Mouse (Mus musculus): ENCODE data around the gene Wasf2.

Wasf2 gene

DNA sequence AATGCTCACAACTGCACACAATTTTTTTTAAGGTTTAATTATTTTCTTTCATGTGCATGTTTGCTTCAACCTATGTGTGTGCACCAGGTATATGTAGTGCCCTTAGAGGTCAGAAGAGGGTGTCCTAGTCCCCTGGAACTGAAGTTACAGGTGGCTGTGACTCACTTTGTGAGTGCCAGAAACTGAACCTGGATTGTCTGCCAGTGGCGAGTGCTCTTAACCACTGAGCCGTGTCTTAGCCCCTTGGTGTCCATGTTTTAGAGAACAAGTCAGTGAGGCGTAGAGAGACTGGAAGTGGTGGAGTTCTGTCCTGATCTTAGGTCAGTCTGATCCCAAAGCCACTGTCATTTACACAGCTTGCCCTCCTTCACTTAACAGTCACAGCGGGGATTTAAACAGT, 2.4 kb upstream of the Wasf2 start:
- no peak for DNase-seq

DNA sequence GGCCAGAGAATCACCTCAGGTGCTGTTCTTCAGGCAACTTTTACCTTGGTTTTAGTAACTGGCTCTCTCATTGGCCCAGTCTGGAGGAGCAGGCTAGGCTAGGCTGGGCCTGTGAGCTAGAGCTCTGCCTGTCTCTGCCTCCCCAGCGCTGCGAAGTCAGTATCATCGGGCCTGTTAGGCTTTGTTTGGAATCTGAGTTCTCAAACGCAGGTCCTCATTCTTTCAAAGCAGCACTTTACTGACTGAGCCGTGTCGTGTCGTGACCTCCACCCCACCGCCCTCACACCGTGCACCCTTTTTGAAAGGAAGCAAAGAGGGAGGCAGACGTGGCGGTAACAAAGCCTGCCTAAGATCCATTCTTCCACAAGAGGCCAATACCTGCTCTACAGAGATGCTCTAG, 914 bp upstream of the Wasf2 start:
- DNase-seq: no peak

DNA sequence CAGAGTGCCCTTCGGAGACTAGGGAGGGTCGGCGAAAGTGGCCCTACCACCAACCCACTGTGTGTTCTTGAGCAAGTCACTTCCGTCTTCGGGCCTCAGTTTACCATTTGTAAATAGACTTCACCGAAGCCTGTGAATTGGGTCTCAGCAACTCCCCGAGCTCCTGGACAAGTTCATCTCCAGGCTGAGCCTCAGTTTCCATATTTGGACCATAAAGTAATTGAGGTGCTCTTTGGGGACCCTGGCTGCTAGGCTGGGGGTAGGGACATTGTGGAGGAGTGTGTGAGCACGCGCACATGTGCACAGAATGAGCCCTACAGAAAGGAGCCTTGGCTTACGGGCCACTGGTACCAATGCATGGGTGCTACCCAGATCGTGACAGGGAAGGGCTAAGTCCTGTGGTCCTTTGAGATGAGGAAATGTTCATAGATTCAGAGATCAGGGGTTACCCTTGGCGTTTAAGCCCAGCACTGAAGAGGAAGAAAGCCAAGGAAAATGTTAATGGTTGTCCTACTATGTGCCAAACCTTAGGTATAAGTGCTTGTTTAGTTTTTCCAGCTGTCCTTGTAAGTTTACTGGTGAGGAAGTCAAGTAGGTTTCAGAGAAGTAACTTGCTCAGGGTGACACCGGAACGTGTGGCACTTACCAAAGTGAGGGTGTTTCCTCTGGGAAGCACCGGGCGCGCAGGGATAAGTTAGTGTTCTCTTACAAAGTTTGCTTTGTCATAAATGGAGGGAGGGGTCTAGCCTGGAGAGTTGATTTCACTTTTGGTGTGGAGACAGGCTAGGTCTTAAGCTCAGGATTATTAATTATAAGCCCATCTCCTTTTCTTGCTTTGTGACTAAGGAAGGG, 811 bp downstream of the Wasf2 start:
- no peak for DNase-seq

DNA sequence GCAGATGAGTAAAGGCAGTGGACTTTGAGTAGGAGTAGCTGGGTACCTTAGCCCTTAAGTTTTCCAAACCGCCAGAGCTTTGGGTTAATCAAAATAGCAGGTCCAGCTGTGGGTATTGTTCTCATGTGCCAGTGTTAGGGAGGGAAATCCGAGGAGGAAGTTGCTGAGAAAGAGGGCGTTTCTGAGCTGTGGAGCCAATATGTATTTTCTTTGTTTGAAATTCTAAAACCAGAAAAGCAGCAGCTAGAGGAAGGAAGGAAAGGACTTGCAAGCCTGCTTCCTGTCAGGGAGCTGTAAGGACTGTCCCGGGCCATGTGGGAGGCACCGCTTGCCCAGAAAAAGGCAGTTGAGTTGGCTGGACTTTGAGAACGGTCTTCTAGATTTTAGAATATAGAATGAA, 1.7 kb downstream of the Wasf2 start:
- no peak for DNase-seq

DNA sequence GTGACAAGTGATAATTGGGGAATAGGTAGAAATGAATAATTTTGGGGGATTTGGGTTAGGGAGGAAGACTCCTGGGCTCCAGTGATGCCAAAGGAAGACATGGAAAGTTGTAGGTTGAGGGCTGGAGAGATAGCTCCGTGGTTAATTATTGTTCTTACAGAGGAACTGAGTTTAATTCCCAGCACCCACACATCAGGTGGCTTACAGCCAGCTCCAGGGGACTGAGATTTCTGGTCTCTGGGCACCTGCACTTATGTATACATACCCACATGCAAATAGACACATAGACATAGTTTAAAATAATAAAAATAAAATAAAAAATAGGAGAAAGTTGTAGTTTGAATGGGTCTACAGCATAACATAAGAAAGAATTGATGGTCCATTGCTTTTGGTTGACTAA, 6.6 kb downstream of the Wasf2 start:
- no peak for DNase-seq

DNA sequence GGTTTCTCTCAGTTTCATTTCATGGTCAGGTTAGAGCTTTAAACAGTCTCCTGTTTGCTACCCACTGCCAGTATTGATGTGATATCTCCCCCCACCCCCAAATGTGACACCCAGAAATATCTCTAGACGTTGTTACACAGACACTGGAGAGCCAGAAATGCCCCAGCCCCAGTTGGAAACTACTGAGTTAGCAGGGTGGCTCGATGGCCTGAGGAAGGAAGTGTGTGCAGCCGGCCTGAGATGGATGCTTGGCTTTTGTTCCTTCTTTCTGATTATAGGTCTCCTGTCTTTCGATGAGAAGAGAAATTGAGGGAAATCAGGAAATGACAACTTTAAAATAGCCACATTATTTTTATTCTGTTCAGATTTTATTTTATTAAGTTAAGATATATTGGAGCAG, 8.7 kb downstream of the Wasf2 start:
- DNase-seq: no peak

DNA sequence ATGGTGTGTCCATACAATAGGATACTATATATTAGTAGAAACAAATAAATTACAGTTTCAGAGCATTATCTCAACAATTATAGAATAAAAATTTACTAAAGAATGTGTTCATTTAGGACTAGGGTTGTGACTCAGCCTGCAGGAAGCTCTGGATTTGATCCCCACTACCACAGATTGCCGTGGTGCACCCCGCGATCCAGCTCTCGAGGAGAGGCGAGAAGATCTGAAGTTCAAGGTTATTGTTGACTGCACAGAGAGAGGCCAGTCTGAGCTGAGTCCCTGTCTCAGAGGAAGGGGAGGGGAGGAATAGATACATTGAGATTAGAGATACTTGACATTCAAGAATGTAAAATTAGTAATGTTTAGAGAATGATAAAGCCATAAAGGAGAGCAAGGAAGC, 24.7 kb downstream of the Wasf2 start:
- DNase-seq: no peak

DNA sequence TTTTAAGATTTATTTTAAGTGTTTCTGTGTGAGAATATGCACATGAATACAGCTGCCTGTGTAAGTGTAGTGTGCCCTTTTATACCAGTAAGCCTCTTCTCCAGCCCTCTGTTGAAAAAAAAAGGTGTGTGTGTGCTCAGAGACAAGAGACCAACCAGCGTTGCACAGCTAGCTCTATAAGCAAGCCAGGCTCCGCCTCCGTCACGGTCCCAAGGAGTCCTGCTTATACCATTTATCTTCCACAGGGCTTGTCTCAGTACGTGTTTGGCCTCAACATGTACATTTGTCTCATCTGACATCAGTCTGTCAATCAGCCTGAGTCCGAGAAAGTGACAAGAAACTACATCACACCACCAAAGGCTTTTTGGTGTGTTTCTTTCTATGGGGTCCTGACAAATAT, 25.4 kb downstream of the Wasf2 start:
- DNase-seq: no peak

DNA sequence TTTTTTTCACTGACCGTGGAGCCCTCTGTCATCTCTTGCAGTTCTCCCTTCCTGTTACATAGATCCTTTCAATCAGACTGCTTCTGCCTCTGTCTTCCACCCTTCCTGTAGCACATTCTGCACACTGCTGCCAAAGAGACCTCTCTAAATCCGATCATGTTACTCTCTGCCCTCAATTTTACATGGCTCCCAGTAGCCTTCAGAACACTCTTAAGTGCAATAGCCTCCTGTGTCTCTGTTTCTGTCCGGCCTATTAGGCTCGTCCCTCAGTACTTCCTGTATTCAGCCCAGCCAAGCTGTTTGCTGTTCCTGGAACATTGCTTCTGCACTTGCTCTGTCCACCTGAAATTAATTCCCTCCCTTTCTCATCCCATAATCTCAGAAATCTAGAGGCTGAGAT, 26.1 kb downstream of the Wasf2 start:
- peak in 1 of 2 experiments; percentile 24 for DNase-seq

DNA sequence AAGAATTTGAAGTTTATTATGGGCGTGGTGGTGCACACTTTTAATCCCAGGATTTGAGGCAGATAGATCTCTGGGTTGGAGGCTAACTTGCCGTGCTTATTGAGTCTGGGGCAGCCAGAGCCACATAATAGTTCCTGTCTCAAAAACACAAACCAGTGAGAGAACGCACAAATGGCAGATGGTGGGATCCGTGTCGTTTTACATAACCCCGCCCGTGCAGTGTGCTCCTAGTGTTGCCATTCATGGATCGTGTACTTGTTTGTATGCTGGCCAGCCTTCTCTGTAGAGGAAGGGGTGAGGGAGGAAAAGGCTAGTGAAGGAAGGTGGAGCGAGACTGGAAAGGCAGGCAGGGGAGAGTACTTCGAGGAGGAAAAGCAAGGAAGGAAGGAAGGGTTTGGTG, 26.5 kb downstream of the Wasf2 start:
- peak; percentile 62 to 63 for DNase-seq

DNA sequence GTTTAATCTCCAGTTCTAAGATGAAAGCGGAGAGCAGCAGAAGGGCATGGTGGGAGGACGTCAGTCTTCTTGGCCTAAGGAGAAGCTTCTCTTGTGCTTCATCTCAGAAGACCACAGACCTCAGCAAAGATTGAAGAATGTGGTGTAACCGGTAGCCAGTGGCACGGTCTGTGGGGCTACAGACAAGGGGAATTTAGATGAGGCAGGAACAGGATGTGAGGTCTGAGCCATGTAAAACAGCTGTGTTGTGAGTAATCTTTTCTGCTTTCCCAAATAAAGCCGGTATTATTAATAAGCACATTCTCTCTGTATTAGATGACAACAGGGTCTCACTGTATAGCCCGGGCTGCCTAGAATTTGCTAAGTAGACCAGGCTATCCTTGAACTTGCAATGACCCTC, 28.8 kb downstream of the Wasf2 start:
- no peak for DNase-seq

DNA sequence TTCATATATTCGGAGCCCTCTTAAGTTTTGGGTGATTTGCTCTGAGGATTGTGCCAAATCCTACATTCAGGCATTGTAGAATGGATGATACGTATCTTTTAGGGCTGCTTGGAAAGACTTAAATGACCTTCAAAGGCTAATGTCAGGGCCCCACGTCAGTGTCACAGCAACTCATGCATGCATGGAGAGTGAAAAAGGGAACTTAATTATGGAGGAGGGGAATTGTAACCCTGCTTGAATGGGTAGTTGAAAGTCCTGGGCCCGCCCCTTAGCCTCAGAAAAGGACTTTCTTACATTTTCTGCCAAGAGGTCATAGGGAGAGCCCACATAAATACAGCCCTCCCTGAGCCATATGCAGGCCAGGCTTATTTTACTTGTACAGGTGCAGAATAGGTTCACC, 29.3 kb downstream of the Wasf2 start:
- DNase-seq: no peak

DNA sequence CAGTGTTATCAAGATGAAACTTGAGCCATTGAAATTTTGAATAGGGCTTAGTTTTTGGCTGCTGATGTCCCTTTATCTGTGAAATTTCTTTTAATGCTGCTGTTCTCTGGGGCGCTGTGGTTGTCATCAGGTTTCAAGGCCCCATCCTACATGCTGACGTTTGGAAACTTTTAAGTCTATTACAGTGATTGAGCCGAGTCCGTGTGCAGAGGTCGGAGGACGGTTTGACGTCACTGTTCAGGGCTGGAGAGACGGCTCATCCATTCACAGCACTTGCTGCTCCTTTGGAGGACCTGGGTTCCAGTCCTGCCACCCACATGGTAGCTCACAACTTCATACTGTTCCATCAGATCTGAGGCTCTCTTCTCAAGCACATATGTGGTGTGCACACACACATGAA, 29.9 kb downstream of the Wasf2 start:
- DNase-seq: no peak

DNA sequence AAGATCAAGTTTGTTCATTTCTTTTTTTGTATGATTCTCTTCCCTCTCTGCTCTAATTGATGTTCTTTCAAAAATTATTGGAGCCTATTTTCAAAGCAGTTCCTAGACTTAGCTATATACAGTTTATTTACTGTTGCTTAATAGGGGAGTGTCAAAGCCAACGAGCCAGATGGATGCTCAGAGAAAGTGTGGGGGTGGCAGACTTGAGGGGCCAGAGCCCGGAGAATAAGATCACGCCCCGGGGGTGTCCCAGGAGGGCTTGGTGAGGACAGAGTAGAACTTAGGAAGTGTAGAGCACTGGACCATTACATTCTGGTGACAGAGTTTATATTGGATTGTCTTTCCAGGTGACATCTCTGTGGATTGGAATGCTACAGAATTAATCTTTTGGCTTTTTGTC, 30.5 kb downstream of the Wasf2 start:
- DNase-seq: no peak

DNA sequence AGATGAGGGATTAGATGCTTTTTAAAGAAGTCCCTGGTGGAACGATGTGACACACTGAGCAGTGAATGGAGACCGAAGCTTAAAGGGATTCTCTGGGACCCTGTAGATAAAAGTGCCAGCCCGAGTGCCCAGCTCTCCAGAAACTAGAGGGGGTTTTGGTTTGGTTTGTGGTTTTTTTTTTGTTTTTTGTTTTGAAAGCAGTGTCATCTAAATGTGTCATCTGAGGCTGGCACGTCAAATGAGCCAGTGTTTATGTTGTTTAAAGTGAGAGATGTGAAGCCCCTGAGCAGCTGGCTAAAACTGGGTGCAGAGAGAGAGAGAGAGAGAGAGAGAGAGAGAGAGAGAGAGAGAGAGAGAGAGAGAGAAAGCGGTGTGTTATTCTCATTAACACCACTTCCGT, 31.9 kb downstream of the Wasf2 start:
- no peak for DNase-seq

DNA sequence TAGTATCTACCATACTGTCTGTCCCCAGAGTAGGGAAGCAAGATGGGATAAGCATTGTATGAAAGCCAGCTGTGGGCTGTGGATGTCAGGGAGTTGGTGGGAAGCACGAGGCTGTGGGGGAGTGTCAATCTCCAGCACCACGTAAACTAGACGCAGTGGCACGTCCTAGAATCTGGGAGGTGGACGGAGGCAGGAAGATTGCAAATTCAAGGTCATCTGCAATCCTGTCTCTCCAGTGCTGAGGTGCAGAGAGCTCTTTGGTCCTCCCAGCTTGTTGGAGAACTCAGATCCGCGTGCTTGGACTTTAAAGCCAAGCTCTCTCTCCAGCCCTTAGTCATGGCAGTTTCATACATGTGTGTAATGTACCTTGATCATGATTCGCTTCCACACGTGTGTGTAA, 36.5 kb downstream of the Wasf2 start:
- no peak for DNase-seq

DNA sequence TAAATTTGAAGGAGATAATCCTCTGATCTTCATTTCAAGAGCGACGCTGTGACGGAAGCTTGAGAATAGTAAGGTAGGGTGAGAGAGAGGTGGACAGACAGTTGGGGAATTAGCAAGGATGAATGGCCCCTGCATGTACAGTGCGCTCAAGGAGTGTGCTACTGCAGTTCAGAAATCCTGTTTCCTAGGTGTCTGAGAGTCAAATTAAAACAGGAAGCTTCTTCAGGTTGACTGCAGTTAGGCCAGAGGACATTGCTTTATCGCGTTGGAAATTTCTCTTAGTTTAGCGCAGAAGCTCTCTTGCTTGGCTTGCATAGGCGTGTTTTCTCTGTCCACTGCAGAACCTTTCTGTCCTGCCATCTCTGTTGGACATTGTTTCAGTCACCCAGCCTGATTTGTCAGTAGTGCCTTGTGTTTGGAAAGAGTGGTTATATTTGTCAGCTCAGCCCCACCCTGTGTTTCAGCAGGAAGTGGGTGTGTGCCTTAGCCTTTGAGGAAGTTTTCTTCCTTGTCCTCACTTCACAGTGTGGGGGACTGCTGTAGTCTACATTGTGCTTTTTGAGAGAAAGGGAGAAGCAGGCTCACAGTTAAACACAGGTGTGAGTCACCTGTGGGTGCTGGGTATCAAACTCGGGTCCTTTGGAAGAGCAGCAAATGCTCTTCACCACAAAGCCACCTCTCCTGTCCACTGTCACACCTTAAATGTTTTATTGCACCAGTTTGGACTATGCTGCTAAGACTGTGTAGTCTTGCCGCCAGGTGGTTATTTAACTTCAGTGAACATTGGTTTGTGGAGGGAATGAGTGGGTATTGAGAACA, 39.1 kb downstream of the Wasf2 start:
- DNase-seq: no peak

DNA sequence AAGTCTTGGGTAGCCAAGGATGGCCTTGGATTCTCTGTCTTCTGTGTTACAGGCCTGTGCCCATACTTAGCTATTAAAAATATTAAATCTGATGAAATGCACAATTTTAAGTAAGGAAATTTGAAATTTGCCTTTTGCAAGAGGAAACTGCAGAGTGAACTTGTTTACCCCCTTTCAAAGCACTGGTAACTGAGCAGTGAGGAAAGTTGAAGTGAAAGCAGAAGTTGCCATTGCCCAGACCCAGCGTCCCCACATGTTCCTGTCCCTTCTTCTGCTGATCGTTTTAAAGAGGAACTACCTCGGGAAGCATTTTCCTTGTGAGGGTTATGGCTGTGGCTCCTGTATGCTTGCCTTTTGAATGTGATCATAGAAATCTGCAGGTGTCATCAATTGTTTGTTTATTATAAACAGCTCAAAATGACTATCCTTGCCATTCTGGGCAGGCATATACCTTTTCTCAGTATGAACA, 39.8 kb downstream of the Wasf2 start:
- DNase-seq: no peak

DNA sequence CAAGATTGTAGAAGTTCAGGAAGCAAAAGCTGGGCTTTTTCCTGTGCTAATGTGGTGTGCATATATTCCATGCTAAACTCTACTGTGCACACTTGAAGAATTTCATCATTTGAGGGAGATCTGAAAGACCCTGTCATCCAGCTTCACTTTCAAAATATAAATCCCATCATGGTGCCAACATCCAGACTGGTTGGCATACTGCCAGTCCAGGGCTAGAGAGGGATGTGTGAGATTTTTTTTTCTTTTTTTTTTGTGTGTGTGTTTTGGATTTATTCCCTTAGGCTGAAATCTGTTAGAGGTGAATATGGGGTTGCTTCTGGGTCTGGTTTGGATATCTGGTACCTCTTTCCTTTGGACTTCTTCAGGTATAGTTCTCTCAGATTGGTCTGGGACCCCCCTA, 40.3 kb downstream of the Wasf2 start:
- peak; percentile 33 to 44 for DNase-seq

DNA sequence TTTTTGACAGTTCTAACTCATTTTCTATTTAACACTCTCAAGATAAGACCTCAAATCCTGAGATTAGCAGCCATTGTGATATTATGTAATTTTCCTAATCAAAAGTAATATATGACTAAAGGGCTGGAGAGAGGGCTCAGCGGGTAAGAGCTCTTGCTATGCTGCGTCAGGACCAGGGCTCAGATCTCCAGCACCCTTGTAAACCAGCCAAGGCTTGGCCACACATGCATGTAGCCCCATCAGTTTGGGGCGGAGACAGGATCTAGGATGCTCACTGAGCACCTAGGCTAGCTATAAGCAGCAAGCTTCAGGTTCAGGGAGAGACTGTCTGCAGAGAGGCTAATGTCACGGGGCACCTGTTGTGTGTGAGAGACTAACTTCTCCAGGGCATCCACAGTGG, 42.1 kb downstream of the Wasf2 start:
- DNase-seq: no peak

DNA sequence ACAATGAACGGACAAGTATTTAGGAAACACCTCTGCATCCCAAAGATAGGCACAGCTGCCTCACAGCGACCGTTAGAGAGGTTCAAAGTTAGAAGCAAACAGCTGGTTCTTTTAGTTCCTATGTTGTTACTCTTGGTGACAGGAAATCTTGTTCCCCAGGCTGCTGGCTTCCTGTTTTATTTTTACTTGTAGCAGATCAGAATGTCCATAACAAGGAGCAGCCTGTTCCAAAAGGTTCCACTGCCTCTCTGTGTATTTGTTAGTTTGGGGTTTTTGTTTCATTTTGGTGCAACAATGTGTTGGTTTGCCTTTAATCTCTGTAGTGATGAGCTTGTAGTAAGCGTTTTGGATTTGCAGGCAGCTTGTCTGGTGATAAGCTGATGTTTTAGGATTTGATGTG, 44.1 kb downstream of the Wasf2 start:
- no peak for DNase-seq

DNA sequence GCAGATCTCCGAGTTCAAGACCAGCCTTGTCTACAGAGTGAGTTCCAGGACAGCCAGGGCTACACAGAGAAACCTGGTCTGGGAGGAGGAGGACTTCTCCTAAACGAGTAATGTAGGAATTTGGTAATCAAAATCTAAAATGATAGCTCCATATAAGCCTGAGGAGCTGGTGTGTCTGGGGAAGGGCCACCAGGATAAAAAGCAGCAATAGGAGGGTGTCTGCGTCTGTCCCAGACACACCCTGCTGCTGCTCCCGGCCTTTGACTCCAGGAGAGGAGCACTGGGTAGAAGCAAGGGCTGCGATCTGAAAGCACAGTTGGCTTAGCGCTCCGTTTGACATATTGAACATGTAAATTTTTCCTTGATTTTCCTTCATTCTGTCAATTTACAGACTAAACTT, 45.0 kb downstream of the Wasf2 start:
- DNase-seq: no peak

DNA sequence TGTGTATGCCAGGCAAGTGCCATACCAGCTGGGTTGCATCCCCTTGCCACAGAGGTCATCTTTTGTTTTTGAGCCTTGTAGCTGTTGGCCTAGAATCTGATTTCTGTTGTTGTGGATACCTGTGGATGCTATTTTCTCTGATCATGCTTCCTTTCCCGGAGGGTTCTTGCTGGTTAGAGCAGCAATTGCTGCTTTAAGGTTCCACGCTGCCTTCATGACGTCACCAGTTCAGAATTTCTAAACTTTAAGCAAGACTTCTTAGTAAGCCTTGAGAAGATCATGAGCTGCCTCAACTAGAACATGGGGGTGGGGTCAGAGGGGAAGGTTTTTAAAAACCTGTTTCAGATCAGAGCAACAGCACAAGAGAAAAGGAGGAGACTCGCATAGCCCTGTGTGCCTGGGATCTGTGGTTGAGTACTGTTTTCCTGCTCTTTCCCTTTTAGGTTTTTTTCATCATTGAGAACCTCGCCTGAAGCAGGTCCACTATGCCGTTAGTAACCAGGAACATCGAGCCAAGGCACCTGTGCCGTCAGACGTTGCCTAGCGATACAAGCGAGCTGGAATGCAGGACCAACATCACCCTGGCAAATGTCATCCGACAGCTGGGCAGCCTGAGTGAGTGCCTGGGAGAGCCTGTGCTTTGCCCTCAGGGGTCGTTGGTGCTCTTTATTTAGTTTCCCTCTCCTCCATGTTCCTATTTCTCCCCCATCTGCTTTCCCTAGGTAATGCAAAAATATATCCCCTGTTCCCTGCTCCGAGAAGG, 45.9 kb downstream of the Wasf2 start:
- peak; percentile 64 to 74 for DNase-seq
